Mouse (Mus musculus) ES-E14 (cell line): Measurements from ENCODE around the gene Mcam.

Experiments used
- CHD2 ChIP-seq: IDR thresholded peaks from 2 replicates; pipeline ENCODE4 v1.6.1; 2014; ENCODE audit warnings: mild to moderate bottlenecking, low read depth, low read length, inconsistent platforms
- HCFC1 ChIP-seq: IDR thresholded peaks from 2 replicates; pipeline ENCODE4 v1.6.1; 2012; ENCODE audit warnings: low read length, inconsistent platforms, borderline replicate concordance; ENCODE audit not compliant: insufficient read depth
- MAFK ChIP-seq: IDR thresholded peaks from 2 replicates; pipeline ENCODE4 v1.6.1; 2014; ENCODE audit warnings: mild to moderate bottlenecking, low read depth, low read length, inconsistent platforms; ENCODE audit not compliant: insufficient read depth
- ZC3H11A ChIP-seq: IDR thresholded peaks from 2 replicates; pipeline ENCODE4 v1.6.1; 2012; ENCODE audit warnings: low read depth, mild to moderate bottlenecking, inconsistent platforms, low read length, borderline replicate concordance
- ZNF384 ChIP-seq: IDR thresholded peaks from 2 replicates; pipeline ENCODE4 v1.6.1; 2012; ENCODE audit warnings: low read depth, low read length, inconsistent platforms

GRCm38 (mm10) chr9:44143421-44143820 lies 9.2 kb downstream of the Mcam start:
- no peak for TF ChIP-seq ZC3H11A
- no peak for TF ChIP-seq HCFC1
- no peak for TF ChIP-seq CHD2
- no peak for TF ChIP-seq MAFK
- no peak for TF ChIP-seq ZNF384
